Mouse (Mus musculus) adrenal gland, adult 10 weeks (tissue): ENCODE data around the gene Tpx2. TPM values are rescaled to one million over a fixed set of nuclear protein-coding genes. Genes with fewer than 3 reads are reported as not detected.

Experiments
- polyA plus RNA-seq: library from polyadenylated mRNA; stranded (reverse); fragments of 350-450 nt; fragmentation: Illumina TruSeq; extraction: RNeasy Lipid Tissue Mini Kit (QIAGEN cat#74804); gene quantifications from one replicate; pipeline ENCODE4 v1.2.3, GENCODE M21; 2014; ENCODE audit warnings: low read depth, low replicate concordance

The Tpx2 gene
- 9.4 TPM for polyA plus RNA-seq

DNA sequence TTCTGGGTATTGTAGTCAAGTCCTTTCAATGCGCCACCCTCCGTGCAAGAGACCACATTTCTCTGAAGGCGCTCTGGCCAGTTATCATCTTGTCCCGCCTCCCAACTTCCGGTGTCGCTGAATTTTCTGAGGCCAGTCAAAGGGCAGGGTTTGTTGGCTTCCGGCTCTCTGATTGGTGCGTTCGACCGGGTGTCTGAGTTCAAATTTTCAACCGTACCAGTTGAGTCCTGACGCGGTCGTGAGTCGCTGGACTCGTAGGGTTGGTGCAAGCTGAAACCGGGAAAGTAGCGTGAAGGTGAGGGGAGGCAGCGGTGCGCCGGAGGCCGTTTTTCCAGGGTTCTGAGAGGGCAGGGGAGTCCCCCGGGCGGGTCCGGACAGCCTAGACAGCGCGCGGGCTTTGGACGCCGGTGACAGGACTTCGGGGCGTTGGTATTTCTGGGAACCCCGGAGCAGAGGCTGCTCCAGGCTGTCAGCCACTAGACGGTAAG lies at the start of gene Tpx2:
TSS of gene Tpx2 (plus strand) at position 150 of the 488 bp plus-strand sequence.

GRCm38 (mm10) chr2:152831019-152831878 lies 16.5 kb upstream of the Tpx2 start, which contains the start of gene Bcl2l1:
Bcl2l1 (minus strand) TSS chr2:152831728.

DNA sequence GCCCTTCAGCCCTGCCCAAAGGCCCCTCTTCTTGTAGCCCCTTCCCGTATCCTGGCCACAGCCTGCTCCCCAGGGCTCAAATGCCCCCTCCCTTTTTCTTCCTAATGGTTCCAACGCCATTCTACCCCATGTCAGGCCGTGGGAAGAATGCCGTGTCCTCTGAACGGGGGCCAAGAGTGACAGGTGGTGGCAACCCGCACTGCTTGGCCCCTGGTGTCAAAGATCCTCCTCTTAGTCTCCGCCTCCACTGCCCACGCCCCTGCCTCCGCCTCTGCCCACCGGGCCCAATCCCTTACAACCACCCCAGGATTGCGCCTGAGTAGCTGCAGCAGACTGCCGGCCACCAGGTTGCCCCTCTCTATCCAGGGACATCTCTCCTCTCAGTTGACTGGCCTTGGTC lies 63.3 kb downstream of the Tpx2 start, which contains the start of gene Mylk2:
TSS of gene Mylk2 (plus strand) at position 322 of the 400 bp plus-strand sequence.

GRCm38 (mm10) chr2:152933048-152933447 lies 85.3 kb downstream of the Tpx2 start, which contains the start of gene Foxs1:
Foxs1 (minus strand) TSS chr2:152933208.

Other genes starting within 250 kb of the Tpx2 start
- not detected for gene Defb45, start 248.6 kb upstream of the Tpx2 start, polyA plus RNA-seq
- gene Defb36, start 243.6 kb upstream of the Tpx2 start, polyA plus RNA-seq, result not detected
- gene Defb25, start 224.9 kb upstream of the Tpx2 start, polyA plus RNA-seq, result not detected
- gene Rem1, start 221.0 kb upstream of the Tpx2 start, polyA plus RNA-seq, result 2.4 TPM
- gene H13, start 178.5 kb upstream of the Tpx2 start, polyA plus RNA-seq, result 56.0 TPM
- 38.9 TPM for gene Mcts2, start 160.9 kb upstream of the Tpx2 start, polyA plus RNA-seq
- gene Id1, start 111.7 kb upstream of the Tpx2 start, polyA plus RNA-seq, result 52.4 TPM
- not detected for gene Cox4i2, start 93.8 kb upstream of the Tpx2 start, polyA plus RNA-seq
- gene Bcl2l1, start 16.2 kb upstream of the Tpx2 start, polyA plus RNA-seq, result 22.3 TPM
- gene Mylk2, start 63.4 kb downstream of the Tpx2 start, polyA plus RNA-seq, result 0.35 TPM
- not detected for gene Foxs1, start 85.2 kb downstream of the Tpx2 start, polyA plus RNA-seq
- gene Dusp15, start 103.7 kb downstream of the Tpx2 start, polyA plus RNA-seq, result not detected
- gene Ttll9, start 114.5 kb downstream of the Tpx2 start, polyA plus RNA-seq, result not detected
- 141 TPM for gene Pdrg1, start 167.5 kb downstream of the Tpx2 start, polyA plus RNA-seq
- gene Xkr7, start 183.9 kb downstream of the Tpx2 start, polyA plus RNA-seq, result not detected
- gene Ccm2l, start 218.0 kb downstream of the Tpx2 start, polyA plus RNA-seq, result 1.9 TPM